Mouse (Mus musculus): ENCODE measurements around the gene Mettl22. TPM values are rescaled to one million over a fixed set of nuclear protein-coding genes. Genes with fewer than 3 reads are reported as not detected.

The Mettl22 gene
- polyA plus RNA-seq, 1 experiment from 2014 or later, result 9.1 TPM

DNA sequence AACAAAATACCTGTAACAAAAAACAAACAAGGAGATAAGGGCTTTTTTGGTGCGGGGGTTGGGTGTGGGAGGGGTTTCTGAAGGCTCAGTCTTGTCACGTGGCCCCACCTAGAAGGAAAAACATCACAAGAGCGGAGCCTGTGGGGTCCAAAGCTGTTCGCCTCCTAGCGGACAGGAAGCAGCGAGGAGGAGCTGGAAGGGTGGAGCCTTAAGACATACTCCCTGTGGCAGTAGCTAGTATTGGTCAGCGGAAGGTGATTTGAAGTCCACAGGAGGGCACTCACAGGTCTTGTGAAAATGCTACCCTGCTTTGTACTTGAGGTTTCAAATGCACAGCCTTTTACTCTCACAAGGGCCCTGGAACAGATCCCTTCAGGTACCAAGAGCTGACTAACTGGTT, 62.3 kb downstream of the Mettl22 start:
- Histone ChIP-seq H3K9ac (no peak overlapping the region), H3K9me3 (replicated peaks) (no peaks in the 10 kb centered on the region), H3K4me3 (replicated peaks) (no peak overlapping the region), H3K36me3 (no peaks in the 10 kb centered on the region), H3K27me3 (no peaks in the 10 kb centered on the region), H3K4me2 (no peak overlapping the region), H3K4me1 (replicated peaks) (peaks cover 8% of the 10 kb centered on the region), H3K27ac (no peak overlapping the region)
- DNase-seq (no peak), ATAC-seq (ENCODE audit: low read depth) (no peak)
- 54% methylated on average over 7 of the region's 7 CpGs for WGBS (ENCODE audit: insufficient replicate concordance)

DNA sequence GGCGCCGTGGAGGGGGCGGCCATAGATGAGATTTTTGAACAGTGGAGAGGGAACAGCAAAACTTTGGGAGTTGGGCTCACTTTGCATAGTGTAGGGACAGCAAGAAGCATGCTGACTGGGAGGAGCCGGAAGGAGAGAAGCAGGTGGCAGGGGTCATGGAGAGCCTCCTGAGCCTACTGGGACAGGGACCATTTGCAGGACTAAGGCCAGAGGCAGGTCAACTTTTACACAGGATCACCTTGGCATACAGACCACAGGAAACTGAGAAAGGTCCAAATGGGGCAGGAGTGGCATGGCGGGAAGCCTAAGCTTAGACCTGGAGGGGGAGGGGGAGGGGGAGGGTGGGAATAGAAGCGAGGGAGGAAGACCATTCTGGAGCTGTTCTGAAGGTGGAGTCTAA, 62.9 kb downstream of the Mettl22 start:
- Histone ChIP-seq H3K27ac (no peak overlapping the region), H3K9me3 (replicated peaks) (no peaks in the 10 kb centered on the region), H3K9ac (no peak overlapping the region), H3K4me3 (replicated peaks) (no peak overlapping the region), H3K4me2 (no peak overlapping the region), H3K4me1 (replicated peaks) (peaks cover 8% of the 10 kb centered on the region), H3K36me3 (no peaks in the 10 kb centered on the region), H3K27me3 (no peaks in the 10 kb centered on the region)
- ATAC-seq (ENCODE audit: low read depth) (no peak), DNase-seq (no peak)
- WGBS (ENCODE audit: insufficient replicate concordance), result 67% methylated on average over 6 of the region's 6 CpGs

DNA sequence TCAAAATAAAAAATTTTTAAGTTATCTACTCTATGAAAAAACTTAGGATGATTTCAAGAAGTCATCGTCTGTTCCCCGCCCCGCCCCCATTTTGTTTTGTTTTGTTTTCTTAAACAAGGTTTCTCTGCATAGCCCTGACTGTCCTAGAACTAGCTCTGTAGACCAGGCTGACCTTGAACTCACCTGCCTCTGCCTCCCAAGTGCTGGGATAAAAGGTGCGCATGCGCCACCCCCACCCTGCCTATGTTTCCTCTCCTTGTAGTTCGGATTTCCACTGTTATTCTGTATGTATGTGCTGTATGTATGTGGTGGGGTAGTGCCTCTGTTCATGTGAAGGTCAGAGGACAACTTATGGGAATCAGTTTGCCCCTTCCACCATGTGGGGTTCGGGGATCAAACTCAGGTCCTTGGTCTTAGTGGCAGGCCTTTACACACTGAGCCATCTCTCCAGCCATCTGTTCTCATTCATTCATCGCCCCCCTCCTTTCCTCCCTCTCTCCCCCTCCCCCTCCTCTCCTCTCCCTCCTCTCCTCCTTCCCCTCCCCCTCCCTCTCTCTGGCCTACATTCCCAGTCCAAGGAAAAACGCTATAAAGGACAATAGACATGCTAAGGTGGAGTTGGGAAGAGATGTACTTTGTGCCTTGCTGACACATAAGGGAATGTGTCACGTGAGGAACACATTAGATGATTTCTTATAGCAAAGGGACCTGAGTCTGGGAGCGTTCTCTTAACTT, 64.0 kb downstream of the Mettl22 start:
- no peak overlapping the region for H3K27ac ChIP-seq
- peaks cover 7% of the 10 kb centered on the region for H3K4me1 ChIP-seq (replicated peaks)
- WGBS (ENCODE audit: insufficient replicate concordance), result 70% methylated on average over 11 of the region's 11 CpGs
- no peak overlapping the region for H3K4me3 ChIP-seq (replicated peaks)
- no peak for DNase-seq
- no peaks in the 10 kb centered on the region for H3K36me3 ChIP-seq
- H3K27me3 ChIP-seq, result no peaks in the 10 kb centered on the region
- no peak overlapping the region for H3K9ac ChIP-seq
- ATAC-seq (ENCODE audit: low read depth), result no peak
- no peak overlapping the region for H3K4me2 ChIP-seq
- no peaks in the 10 kb centered on the region for H3K9me3 ChIP-seq (replicated peaks)

DNA sequence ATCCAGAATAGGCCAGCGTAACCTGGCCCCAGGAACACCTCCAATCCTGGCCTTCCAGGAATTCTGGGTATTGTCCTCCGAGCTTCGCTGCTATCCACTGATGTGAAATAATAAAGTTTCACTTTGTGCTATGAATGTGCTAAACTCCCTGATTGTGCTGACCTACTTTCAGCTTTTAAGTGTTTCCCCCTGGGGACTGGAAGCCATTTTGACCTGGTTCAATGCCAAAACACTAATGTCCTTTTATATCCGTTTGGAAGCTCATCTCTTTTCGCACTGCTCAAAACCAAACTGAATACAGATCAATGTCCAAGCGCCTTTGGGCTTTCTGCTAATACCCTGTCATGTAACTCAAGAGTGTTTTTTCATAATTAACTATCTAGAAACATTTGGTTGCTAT, 64.8 kb downstream of the Mettl22 start:
- Histone ChIP-seq H3K9me3 (replicated peaks) (no peaks in the 10 kb centered on the region), H3K27ac (no peak overlapping the region), H3K4me2 (no peak overlapping the region), H3K9ac (no peak overlapping the region), H3K4me3 (replicated peaks) (no peak overlapping the region), H3K36me3 (no peaks in the 10 kb centered on the region), H3K4me1 (replicated peaks) (no peaks in the 10 kb centered on the region), H3K27me3 (no peaks in the 10 kb centered on the region)
- DNase-seq (no peak), ATAC-seq (ENCODE audit: low read depth) (no peak)
- 71% methylated on average over 6 of the region's 6 CpGs for WGBS (ENCODE audit: insufficient replicate concordance)

DNA sequence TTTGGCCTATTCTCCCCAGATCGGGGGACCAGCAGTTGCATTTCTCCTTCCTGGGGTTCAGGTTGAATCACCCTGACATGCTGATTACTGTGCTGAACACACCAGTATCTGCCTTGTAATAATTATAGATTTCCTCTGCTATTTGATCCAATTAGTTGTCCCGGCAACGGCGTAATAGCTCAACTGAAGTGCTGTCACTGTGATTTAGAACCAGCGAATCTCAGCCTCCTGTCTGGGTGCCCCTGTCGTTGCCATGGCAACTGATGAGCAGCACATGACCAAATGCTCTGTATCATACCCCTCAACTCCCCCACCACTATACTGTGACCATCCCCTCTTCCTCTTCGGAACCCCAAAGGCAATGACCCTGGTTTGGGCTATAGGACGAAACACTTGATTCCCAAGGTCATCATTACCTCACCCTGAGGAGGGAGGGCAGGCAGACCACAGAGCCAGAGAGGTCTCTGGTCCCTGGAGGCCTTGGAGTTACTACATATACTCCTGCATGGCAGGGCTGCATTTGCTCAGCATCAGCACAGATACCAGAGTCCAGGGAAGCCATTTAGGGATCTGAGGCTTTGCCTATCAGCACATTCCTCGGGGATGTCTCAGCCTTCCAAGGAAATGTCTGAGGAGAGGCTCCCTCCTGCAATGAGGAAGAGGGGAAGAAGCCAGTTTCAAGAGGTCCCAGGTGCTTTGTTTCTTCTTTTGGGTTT, 68.7 kb downstream of the Mettl22 start:
- 55% methylated on average over 9 of the region's 9 CpGs for WGBS (ENCODE audit: insufficient replicate concordance)
- H3K9ac ChIP-seq, result no peak overlapping the region
- H3K4me3 ChIP-seq (replicated peaks), result no peak overlapping the region
- no peaks in the 10 kb centered on the region for H3K36me3 ChIP-seq
- no peak overlapping the region for H3K4me2 ChIP-seq
- DNase-seq, result no peak
- H3K27me3 ChIP-seq, result no peaks in the 10 kb centered on the region
- no peaks in the 10 kb centered on the region for H3K9me3 ChIP-seq (replicated peaks)
- no peaks in the 10 kb centered on the region for H3K4me1 ChIP-seq (replicated peaks)
- ATAC-seq (ENCODE audit: low read depth), result no peak
- H3K27ac ChIP-seq, result no peak overlapping the region

Other genes with a start within 250 kb of the Mettl22 start
- not detected in 2 replicates for gene Tmem114, start 45.7 kb upstream of the Mettl22 start, polyA plus RNA-seq (2015; fragmentation: Nextera tagmentation; extraction: Ambion mirVana)
- gene Abat, start 42.6 kb downstream of the Mettl22 start, polyA plus RNA-seq (2015; fragmentation: Nextera tagmentation; extraction: Ambion mirVana), result 17.1 and 22.0 TPM in 2 replicates
- 37.0 and 38.5 TPM in 2 replicates for gene Pmm2, start 166.9 kb downstream of the Mettl22 start, polyA plus RNA-seq (2015; fragmentation: Nextera tagmentation; extraction: Ambion mirVana)
- 11.2 and 11.8 TPM in 2 replicates for gene Tmem186, start 166.9 kb downstream of the Mettl22 start, polyA plus RNA-seq (2015; fragmentation: Nextera tagmentation; extraction: Ambion mirVana)
- 62.4 and 67.1 TPM in 2 replicates for gene Carhsp1, start 201.4 kb downstream of the Mettl22 start, polyA plus RNA-seq (2015; fragmentation: Nextera tagmentation; extraction: Ambion mirVana)
- gene Gm5767, start 210.0 kb downstream of the Mettl22 start, polyA plus RNA-seq (2015; fragmentation: Nextera tagmentation; extraction: Ambion mirVana), result not detected in 2 replicates

Measured in liver, embryonic 13.5 days (tissue).